Mouse (Mus musculus) liver, embryonic 14.5 days (tissue): ENCODE measurements around the gene Gjd3.

ENCODE experiments used
- CTCF ChIP-seq: IDR thresholded peaks from 2 replicates; pipeline ENCODE4 v1.5.1; 2016; ENCODE audit warnings: antibody characterized with exemption, low read depth, control low read depth
- EP300 ChIP-seq: IDR thresholded peaks from 2 replicates; pipeline ENCODE4 v1.6.1; 2016; ENCODE audit warnings: antibody characterized with exemption, low read depth

- TF ChIP-seq CTCF (no peak), EP300 (no peak)
Observed at GRCm38 (mm10) chr11:98982773-98983133, at the start of gene Gjd3.
